Mouse (Mus musculus) neural tube, embryonic 14.5 days (tissue): Measurements from ENCODE around the gene Dnajb7. TPM values are rescaled to one million over a fixed set of nuclear protein-coding genes. Genes with fewer than 3 reads are reported as not detected.
A peak's percentile ranks its signal among the peaks of the same experiment; 100 is the strongest.
"Not testable (repeated sequence)": the region's sequence is repeated elsewhere in the genome, so short reads cannot be mapped to it uniquely, and the experiment has no call there.

Source experiments
- ATAC-seq: fragments of 200-750 bp; cut with Nextera tagmentation; 2 replicates; pipeline ENCODE4 v1.8.0; 2017; ENCODE audit warnings: low read depth, mild to moderate bottlenecking, moderate TSS enrichment, moderate library complexity
- H3K27ac ChIP-seq: fragments of 300-500 bp; sonication (generic); 2 replicates; pipeline ENCODE4 v1.5.1; 2014; ENCODE audit warnings: low read depth, mild to moderate bottlenecking, control low read depth, low read length, moderate library complexity, mixed read lengths
- H3K27me3 ChIP-seq: fragments of 300-500 bp; sonication (generic); 2 replicates; pipeline ENCODE4 v1.6.1; 2014; ENCODE audit warnings: low read length; ENCODE audit not compliant: control insufficient read depth, insufficient read depth
- H3K36me3 ChIP-seq: fragments of 300-500 bp; sonication (generic); 2 replicates; pipeline ENCODE4 v1.6.1; 2014; ENCODE audit warnings: low read length, mixed read lengths; ENCODE audit not compliant: control insufficient read depth, insufficient read depth
- H3K4me1 ChIP-seq: fragments of 300-500 bp; sonication (generic); 2 replicates; pipeline ENCODE4 v1.6.1; 2014; ENCODE audit warnings: low read length; ENCODE audit not compliant: control insufficient read depth, insufficient read depth
- H3K4me2 ChIP-seq: fragments of 300-500 bp; sonication (generic); 2 replicates; pipeline ENCODE4 v1.6.1; 2014; ENCODE audit warnings: mild to moderate bottlenecking, low read depth, low read length, control low read depth
- H3K4me3 ChIP-seq: fragments of 300-500 bp; sonication (generic); 2 replicates; pipeline ENCODE4 v1.5.1; 2014; ENCODE audit warnings: low read depth, low read length, control low read depth, mixed read lengths
- H3K9ac ChIP-seq: fragments of 300-500 bp; sonication (generic); replicated peaks from 2 replicates; pipeline ENCODE4 v1.6.1; 2014; ENCODE audit warnings: low read depth, mild to moderate bottlenecking, control low read depth, low read length, mixed read lengths
- H3K9me3 ChIP-seq: fragments of 300-500 bp; sonication (generic); 2 replicates; pipeline ENCODE4 v1.6.1; 2016; ENCODE audit warnings: low read length; ENCODE audit not compliant: control insufficient read depth
- WGBS: fragments of 180-500 bp; shearing (Covaris S2); extraction: QIAGEN DNeasy Blood & Tissue Kit; methylation state at CpG from one replicate; pipeline ENCODE4 v1.1.7; 2014; 5-methylcytosine and 5-hydroxymethylcytosine counted together
- polyA plus RNA-seq: library from polyadenylated mRNA; unstranded; fragments of >200 nt; fragmentation: Nextera tagmentation; extraction: Ambion mirVana; gene quantifications from 2 replicates; pipeline ENCODE4 v1.2.1, GENCODE M21; 2014

Gene Dnajb7
- polyA plus RNA-seq, 1 experiment from 2014 or later: 1.7 TPM

- Histone ChIP-seq H3K27me3 (no peaks in the 10 kb centered on the region), H3K4me1 (no peaks in the 10 kb centered on the region), H3K36me3 (no peaks in the 10 kb centered on the region), H3K4me2 (no peak overlapping the region), H3K9me3 (no peaks in the 10 kb centered on the region), H3K27ac (no peak overlapping the region), H3K4me3 (no peak overlapping the region), H3K9ac (no peak overlapping the region)
- no peak for ATAC-seq
- 96% methylated on average over 4 of the region's 4 CpGs for WGBS
These were observed 10.0 kb upstream of the Dnajb7 start for GRCm38 (mm10) chr15:81418065-81418464.

GRCm38 (mm10) chr15:81416763-81417310, 8.7 kb upstream of the Dnajb7 start:
- H3K9ac ChIP-seq, H3K27ac ChIP-seq, H3K36me3 ChIP-seq, ATAC-seq, H3K4me1 ChIP-seq, H3K4me3 ChIP-seq, H3K27me3 ChIP-seq, H3K9me3 ChIP-seq: not testable (repeated sequence)
- H3K4me2 ChIP-seq: peak overlapping the region; percentile 23
- WGBS: 12% methylated on average over 22 of the region's 22 CpGs

- no peaks in the 10 kb centered on the region for H3K36me3 ChIP-seq
- H3K9me3 ChIP-seq: no peaks in the 10 kb centered on the region
- H3K9ac ChIP-seq: no peak overlapping the region
- H3K4me1 ChIP-seq: peaks cover 6% of the 10 kb centered on the region; the same call in 1 of the 2 replicates
- H3K27me3 ChIP-seq: no peaks in the 10 kb centered on the region
- H3K4me2 ChIP-seq: no peak overlapping the region
- H3K4me3 ChIP-seq: no peak overlapping the region
- no peak for ATAC-seq
- no peak overlapping the region for H3K27ac ChIP-seq
- WGBS: 79% methylated on average over 3 of the region's 3 CpGs
These were observed 3.1 kb downstream of the Dnajb7 start for GRCm38 (mm10) chr15:81405008-81405407.

- peak within 1 kb of the TSS; percentile 67 for H3K4me2 ChIP-seq
- H3K27me3 ChIP-seq: no peaks in the 10 kb centered on the region
- H3K36me3 ChIP-seq: no peaks in the 10 kb centered on the region
- WGBS: under 1% methylated on average over 50 of the region's 50 CpGs
- H3K27ac ChIP-seq: peak within 1 kb of the TSS; percentile 96
- no peaks in the 10 kb centered on the region for H3K9me3 ChIP-seq
- peak within 1 kb of the TSS; percentile 95 for H3K4me3 ChIP-seq
- H3K9ac ChIP-seq: peak within 1 kb of the TSS; percentile 86
- H3K4me1 ChIP-seq: peaks cover 15% of the 10 kb centered on the region; the same call in 1 of the 2 replicates
- peak; percentile 100 for ATAC-seq
These were observed 8.3 kb downstream of the Dnajb7 start, which contains the start of the genes St13 and Xpnpep3 for GRCm38 (mm10) chr15:81399638-81400315. St13 (minus strand) TSS chr15:81400077. Xpnpep3 (plus strand) TSS chr15:81400138.

- no peaks in the 10 kb centered on the region for H3K9me3 ChIP-seq
- peak overlapping the region; percentile 96 for H3K27ac ChIP-seq
- peaks cover 15% of the 10 kb centered on the region; the same call in 1 of the 2 replicates for H3K4me1 ChIP-seq
- no peaks in the 10 kb centered on the region for H3K36me3 ChIP-seq
- WGBS: under 1% methylated on average over 21 of the region's 21 CpGs
- H3K4me2 ChIP-seq: peak overlapping the region; percentile 67
- H3K9ac ChIP-seq: peak overlapping the region; percentile 86
- no peaks in the 10 kb centered on the region for H3K27me3 ChIP-seq
- ATAC-seq: no peak; the same call in 1 of the 2 replicates
- H3K4me3 ChIP-seq: peak overlapping the region; percentile 95
These were observed 8.8 kb downstream of the Dnajb7 start for GRCm38 (mm10) chr15:81399297-81399637.

- ATAC-seq: no peak
- Histone ChIP-seq H3K4me3 (peak overlapping the region; percentile 95), H3K27me3 (no peaks in the 10 kb centered on the region), H3K36me3 (no peaks in the 10 kb centered on the region), H3K9me3 (no peaks in the 10 kb centered on the region), H3K4me1 (peaks cover 15% of the 10 kb centered on the region; the same call in 1 of the 2 replicates), H3K4me2 (peak overlapping the region; percentile 67), H3K9ac (no peak overlapping the region; the same call in 1 of the 2 replicates), H3K27ac (no peak overlapping the region)
These were observed 9.9 kb downstream of the Dnajb7 start for GRCm38 (mm10) chr15:81398189-81398588.

- Histone ChIP-seq H3K27ac (no peak overlapping the region), H3K36me3 (peaks cover 16% of the 10 kb centered on the region; the same call in 1 of the 2 replicates), H3K4me1 (peaks cover 10% of the 10 kb centered on the region; the same call in 1 of the 2 replicates), H3K27me3 (no peaks in the 10 kb centered on the region), H3K9ac (no peak overlapping the region), H3K4me3 (no peak overlapping the region), H3K4me2 (no peak overlapping the region), H3K9me3 (no peaks in the 10 kb centered on the region)
- WGBS: 92% methylated on average over 8 of the region's 8 CpGs
- ATAC-seq: no peak
These were observed 13.7 kb downstream of the Dnajb7 start for GRCm38 (mm10) chr15:81394211-81394915.

- Histone ChIP-seq H3K4me3 (no peak overlapping the region), H3K4me1 (peaks cover 2% of the 10 kb centered on the region; the same call in 1 of the 2 replicates), H3K36me3 (peaks cover 18% of the 10 kb centered on the region; the same call in 1 of the 2 replicates), H3K9ac (no peak overlapping the region), H3K4me2 (no peak overlapping the region), H3K27ac (no peak overlapping the region), H3K27me3 (no peaks in the 10 kb centered on the region), H3K9me3 (no peaks in the 10 kb centered on the region)
- ATAC-seq: no peak
These were observed 15.1 kb downstream of the Dnajb7 start for GRCm38 (mm10) chr15:81392997-81393396.

- 96% methylated on average over 5 of the region's 5 CpGs for WGBS
- Histone ChIP-seq H3K27me3 (no peaks in the 10 kb centered on the region), H3K9ac (no peak overlapping the region), H3K4me1 (no peaks in the 10 kb centered on the region), H3K4me2 (no peak overlapping the region), H3K27ac (no peak overlapping the region), H3K9me3 (no peaks in the 10 kb centered on the region), H3K4me3 (no peak overlapping the region), H3K36me3 (peaks cover 44% of the 10 kb centered on the region)
- ATAC-seq: no peak
These were observed 21.8 kb downstream of the Dnajb7 start for GRCm38 (mm10) chr15:81386327-81386726.
